Mouse (Mus musculus): Measurements from ENCODE around the gene Kalrn.

Kalrn gene

DNA sequence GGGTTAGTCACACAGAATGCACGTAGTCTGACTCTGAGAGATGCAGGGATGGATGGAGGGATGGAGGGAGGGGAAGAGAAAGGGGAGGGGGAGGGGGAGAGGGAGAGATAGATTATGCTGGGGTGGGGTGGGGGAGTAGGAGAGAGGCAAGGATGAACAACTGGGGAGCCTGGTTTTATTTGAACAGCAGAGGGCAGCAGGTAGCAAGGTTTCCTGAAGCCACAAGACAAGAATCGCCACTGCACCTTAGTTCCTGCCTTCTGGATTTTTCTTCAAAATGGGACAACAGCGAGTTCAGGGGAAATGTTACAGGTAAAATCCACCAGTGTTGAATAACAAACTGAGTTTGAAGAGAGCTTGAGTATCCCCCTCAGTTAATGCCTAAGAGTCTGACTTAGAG lies 573.9 kb downstream of the Kalrn start:
- in situ Hi-C loops (cut with MboI, MseI): loop anchor here (5.0 kb wide), 2 partner anchors 38 to 118 kb away; no protein-coding TSS in a partner anchor

- in situ Hi-C loops (cut with MboI, MseI): loop anchor here (5.0 kb wide), 2 partner anchors 39 to 119 kb away; no protein-coding TSS in a partner anchor
These were observed 575.3 kb downstream of the Kalrn start for GRCm38 (mm10) chr16:33998011-33998410.

DNA sequence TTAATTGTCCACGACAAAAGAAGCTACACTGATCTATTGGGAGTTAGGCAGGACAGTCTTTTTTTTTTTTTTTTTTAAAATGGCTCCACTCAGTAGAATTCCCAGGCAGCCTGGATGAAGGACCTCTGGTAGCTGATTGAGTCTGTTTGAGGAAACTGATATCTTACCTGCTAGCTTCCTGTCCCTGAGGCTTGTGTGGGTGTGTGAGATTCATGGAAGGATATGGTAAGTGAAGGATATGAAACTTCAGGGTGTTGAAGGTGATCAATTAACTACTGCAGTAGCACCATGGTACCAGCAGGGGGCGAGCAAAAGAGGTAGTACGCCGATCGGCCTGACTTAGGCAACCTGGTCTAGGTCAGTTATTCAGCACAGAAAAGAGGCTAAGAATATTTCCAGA lies 577.3 kb downstream of the Kalrn start:
- in situ Hi-C loops (cut with MboI, MseI): loop anchor here (5.0 kb wide), 2 partner anchors 41 to 121 kb away; no protein-coding TSS in a partner anchor

DNA sequence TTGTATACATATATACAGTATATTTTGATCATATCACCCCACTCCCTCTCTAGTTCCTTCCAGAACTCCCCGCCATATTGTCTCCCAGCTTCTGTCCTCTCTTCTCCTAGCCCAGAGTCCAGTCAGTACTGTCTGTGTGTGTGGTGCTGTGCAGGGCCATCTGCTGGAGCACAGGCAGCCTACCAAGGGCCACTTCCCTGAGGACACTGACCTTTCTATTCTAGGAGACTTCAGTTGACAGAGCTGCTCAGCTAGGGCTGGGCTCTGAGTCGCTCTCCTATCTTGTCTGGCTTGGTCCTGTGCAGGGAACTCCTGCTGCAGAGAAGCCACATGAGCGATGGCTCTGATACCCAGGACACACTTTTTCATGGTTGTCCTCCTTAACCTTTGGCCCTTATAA lies 577.8 kb downstream of the Kalrn start:
- in situ Hi-C loops (cut with MboI, MseI): loop anchor here (5.0 kb wide), 2 partner anchors 42 to 122 kb away; no protein-coding TSS in a partner anchor

- in situ Hi-C loops (cut with MboI, MseI): no loop called here
These were observed 579.0 kb downstream of the Kalrn start for GRCm38 (mm10) chr16:33994321-33994720.

DNA sequence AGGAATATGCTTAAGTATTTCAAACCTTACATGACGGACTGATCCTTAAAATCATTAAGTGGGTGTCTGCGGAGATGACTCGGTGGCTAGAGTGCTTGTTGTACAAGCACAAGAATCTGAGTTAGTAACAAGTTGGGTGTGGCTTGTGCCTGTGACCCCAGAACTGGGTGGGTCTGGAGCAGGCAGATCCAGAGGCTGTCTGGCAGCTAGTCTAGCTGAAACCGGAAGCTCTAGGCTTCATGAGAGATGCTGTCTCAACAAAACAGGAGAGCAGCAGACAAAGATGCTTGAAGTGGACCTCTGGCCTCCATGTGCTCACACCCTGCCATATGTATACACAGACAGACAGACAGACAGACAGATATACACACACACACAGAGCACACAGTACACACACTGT lies 582.6 kb downstream of the Kalrn start:
- in situ Hi-C loops (cut with MboI, MseI): no loop called here

DNA sequence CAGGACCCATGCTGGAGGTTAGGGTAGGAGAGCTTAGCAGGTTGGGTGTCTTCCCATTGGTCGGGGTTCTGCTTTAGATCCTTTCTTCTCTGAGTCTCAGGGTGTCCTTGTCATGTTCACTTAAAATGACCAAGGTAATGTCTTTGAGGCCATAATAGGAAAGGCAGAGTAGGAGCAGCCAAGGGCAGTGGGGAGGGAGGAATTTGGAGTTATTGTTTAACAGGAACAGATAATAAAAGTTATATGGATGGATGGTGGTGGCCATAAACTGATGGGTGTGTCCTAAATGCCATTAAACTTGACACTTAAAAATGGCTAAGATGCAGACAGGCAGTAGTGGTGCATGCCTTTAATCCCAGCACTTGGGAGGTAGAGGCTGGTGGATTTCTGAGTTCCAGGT lies 584.2 kb downstream of the Kalrn start:
- in situ Hi-C loops (cut with MboI, MseI): no loop called here

DNA sequence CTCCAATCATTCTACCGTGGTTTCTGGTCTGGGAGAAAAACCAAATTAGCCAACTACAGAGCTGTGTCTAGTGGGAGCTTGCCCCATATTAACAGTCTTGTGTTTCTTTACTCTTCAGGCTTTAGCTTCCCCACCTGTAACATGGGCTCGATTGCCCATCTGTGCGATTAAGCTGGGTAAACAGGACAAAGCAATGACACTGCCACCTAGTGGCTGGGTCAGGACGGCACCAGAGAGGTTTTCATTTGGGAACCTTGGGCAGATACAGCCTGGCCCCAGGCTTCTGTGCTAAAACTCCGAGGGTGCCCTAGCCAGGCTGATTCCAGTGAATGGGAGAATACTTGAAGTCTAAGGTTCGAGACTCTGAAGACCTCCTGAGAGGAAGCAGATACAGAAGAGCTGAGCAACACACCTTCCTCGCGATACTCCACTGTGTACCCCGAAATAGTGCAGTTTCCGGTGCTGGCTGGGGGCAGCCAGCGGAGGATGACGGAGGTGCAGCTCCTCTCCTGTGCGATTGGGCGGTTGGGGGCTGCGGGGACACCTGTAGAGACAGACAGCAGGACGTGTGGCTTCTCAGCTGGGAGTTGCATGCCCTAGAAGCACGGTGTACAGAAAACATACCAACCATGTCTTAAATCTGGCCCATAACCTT lies 584.8 kb downstream of the Kalrn start:
- in situ Hi-C loops (cut with MboI, MseI): no loop called here

GRCm38 (mm10) chr16:33986993-33987392 lies 586.3 kb downstream of the Kalrn start:
- in situ Hi-C loops (cut with MboI, MseI): no loop called here

DNA sequence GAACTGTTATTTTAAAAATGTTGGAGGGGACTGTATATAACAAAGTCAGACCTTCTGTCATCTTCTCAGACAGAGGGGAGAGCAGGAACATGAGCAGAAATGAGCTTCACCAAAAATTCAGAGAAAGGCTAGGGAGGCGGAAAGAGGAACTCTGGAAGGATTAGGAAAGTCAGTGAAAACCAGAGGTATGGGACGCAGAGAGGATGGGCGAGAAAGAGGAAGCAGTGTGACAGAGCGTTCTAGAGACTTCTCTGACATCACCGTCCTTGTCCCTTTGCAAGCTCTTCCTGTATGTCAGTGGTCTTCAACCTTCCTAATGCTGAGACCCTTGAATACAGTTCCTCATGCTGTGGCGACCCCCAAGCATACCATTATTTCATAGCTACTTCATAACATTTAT lies 588.0 kb downstream of the Kalrn start:
- in situ Hi-C loops (cut with MboI, MseI): no loop called here

GRCm38 (mm10) chr16:33983712-33984111 lies 589.6 kb downstream of the Kalrn start:
- in situ Hi-C loops (cut with MboI, MseI): no loop called here

DNA sequence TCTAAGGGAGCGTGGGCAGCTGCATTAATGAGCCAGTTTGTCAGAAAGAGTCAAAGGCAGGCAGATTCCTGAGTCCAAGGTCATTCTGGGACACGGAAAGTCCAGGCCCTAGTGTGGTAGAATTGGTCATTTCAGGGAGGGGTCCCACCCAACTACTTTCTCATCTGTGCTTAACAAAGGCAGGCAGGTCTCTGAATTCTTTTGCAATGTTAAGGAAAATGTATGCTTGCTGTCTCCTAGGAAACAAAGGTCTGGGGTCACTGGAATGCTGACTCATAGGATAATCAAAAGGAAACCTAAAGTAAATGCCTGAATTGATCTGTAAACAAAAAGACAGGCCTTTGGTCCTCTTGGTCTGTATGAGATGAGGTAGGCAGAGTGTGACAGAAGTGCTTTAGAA lies 593.5 kb downstream of the Kalrn start:
- in situ Hi-C loops (cut with MboI, MseI): no loop called here

DNA sequence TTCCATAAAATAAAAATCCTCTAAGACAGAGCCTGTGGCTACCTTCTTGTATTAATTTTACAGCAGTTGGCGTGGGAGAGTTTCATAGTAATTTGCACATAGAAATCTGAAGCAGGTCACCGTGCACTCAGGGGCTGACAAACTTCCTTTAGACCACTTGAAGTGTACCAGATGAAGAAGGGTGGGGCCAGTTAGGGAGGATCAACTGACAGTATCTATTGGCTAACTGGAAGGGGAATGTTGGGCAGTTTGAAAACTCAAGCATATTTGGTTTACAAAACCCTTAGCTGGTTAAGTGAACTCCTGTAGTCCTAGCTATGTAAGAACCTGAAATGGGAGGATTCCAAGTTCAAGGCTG lies 606.1 kb downstream of the Kalrn start:
- in situ Hi-C loops (cut with MboI, MseI): no loop called here

- in situ Hi-C loops (cut with MboI, MseI): no loop called here
These were observed 606.6 kb downstream of the Kalrn start, which contains the start of gene Umps for GRCm38 (mm10) chr16:33966538-33967282. Gene Umps, minus strand, starts transcription at chr16:33967038.

DNA sequence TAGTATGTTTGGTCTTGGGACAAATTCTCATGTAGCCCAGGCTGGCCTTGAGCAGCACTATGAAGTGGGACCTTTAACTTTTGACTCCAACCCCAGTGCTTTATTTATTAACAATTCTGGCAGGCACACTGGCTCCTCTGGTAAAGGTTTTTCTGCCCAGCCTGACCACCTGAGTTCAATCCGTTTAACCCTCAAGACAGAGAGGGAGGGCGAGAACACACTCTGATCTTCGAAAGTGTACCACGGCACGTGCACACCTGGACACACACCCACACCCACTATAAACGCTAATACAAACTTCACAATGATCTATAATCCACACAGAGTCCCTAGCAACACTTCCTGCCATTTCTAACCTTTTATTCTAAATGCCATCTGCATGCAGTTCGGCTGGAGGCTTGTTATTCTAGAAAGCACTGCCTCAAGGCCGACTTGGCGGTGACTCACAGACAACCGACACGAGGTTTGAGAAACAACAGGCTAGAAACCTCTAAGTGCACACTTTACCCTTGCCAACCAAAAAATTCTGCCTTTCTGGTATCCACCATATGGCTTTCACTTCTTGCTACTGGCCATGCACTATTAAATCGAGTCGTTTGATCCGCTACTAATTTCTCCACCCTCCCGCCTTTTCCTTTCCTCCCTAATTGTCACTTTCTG lies 607.3 kb downstream of the Kalrn start:
- in situ Hi-C loops (cut with MboI, MseI): no loop called here

GRCm38 (mm10) chr16:33963509-33963908 lies 609.8 kb downstream of the Kalrn start:
- in situ Hi-C loops (cut with MboI, MseI): no loop called here

GRCm38 (mm10) chr16:33954793-33955192 lies 618.5 kb downstream of the Kalrn start:
- in situ Hi-C loops (cut with MboI, MseI): no loop called here

DNA sequence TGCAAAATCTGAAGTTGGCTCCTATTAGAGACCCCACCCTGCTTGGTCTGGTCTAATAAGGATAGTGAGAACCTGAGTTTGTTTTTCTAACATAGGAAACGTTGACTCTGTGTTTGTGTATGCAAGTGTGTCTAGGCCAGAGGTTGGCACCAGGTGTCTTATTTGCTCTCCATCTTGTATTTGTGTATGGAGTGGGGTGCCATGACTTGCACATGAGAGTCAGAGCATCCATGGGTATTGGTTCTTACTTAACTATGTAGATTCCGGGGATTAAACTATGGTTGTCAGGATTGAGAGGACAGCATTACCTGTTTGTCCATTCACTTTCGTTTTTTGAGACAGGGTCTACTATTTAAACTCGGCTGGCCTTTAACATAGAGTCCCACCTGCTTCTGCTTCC lies 620.3 kb downstream of the Kalrn start:
- in situ Hi-C loops (cut with MboI, MseI): no loop called here

GRCm38 (mm10) chr16:33950830-33951229 lies 622.5 kb downstream of the Kalrn start:
- in situ Hi-C loops (cut with MboI, MseI): no loop called here

DNA sequence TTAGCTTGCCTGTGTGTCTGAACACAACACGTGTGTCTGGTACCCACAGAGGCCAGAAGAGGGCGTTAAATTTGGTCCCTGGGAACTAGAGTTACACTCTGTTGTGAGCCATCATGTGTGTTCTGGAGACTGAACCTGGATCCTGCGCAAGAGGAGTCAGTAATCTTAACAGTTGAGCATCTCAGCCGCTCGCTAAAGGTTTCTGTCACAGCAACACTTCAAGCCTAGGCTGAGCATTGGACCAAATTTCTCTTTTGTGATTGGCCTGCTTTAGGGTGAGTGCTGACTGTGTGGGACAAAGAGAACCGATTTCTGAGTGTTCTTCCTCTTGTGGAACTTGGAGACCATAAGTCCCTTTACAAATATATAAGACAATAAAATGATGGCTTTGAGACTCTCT lies 622.9 kb downstream of the Kalrn start:
- in situ Hi-C loops (cut with MboI, MseI): no loop called here

- in situ Hi-C loops (cut with MboI, MseI): loop anchor here (5.0 kb wide), 1 partner anchor 126 kb away; no protein-coding TSS in a partner anchor
These were observed 625.4 kb downstream of the Kalrn start for GRCm38 (mm10) chr16:33947664-33948571.
